Mouse (Mus musculus) small intestine, adult 2 months (tissue): Measurements from ENCODE around the gene Taf1c. TPM values are rescaled to one million over a fixed set of nuclear protein-coding genes. Genes with fewer than 3 reads are reported as not detected.

ENCODE experiments used
- H3K27ac ChIP-seq: fragments of 200-500 bp; 2 replicates; pipeline ENCODE4 v1.5.1; 2012; ENCODE audit warnings: low read depth, low read length, control low read depth, inconsistent platforms; ENCODE audit not compliant: insufficient read depth
- H3K27me3 ChIP-seq: fragments of 200-500 bp; 2 replicates; pipeline ENCODE4 v1.6.1; 2012; ENCODE audit warnings: mild to moderate bottlenecking, moderate library complexity, low read length, inconsistent platforms; ENCODE audit not compliant: control insufficient read depth, insufficient read depth
- H3K36me3 ChIP-seq: fragments of 200-500 bp; 2 replicates; pipeline ENCODE4 v1.6.1; 2012; ENCODE audit warnings: mild to moderate bottlenecking, low read length, control low read depth, inconsistent platforms; ENCODE audit not compliant: control insufficient read depth, insufficient read depth
- H3K4me1 ChIP-seq: fragments of 200-500 bp; 2 replicates; pipeline ENCODE4 v1.6.1; 2012; ENCODE audit warnings: low read length, inconsistent platforms, mixed read lengths; ENCODE audit not compliant: control insufficient read depth, insufficient read depth, insufficient read length
- H3K4me3 ChIP-seq: fragments of 200-500 bp; 2 replicates; pipeline ENCODE4 v1.5.1; 2012; ENCODE audit warnings: low read depth, mild to moderate bottlenecking, control low read depth, inconsistent platforms, low read length, moderate library complexity
- CTCF ChIP-seq: fragments of 200-500 bp; IDR thresholded peaks from 2 replicates; pipeline ENCODE4 v1.5.1; 2012; ENCODE audit warnings: low read depth, mild to moderate bottlenecking, control low read depth, inconsistent platforms, low read length, moderate library complexity, mixed read lengths; ENCODE audit not compliant: insufficient replicate concordance, insufficient read length; ENCODE audit errors: extremely low read depth
- POLR2A ChIP-seq: fragments of 200-500 bp; IDR thresholded peaks from 2 replicates; pipeline ENCODE4 v1.6.1; 2012; ENCODE audit warnings: low read depth, mild to moderate bottlenecking, control low read depth, inconsistent platforms, low read length, moderate library complexity
- WGBS: fragments of 180-500 bp; shearing (Covaris S2); methylation state at CpG from one replicate; pipeline ENCODE4 v1.1.7; 2018; 5-methylcytosine and 5-hydroxymethylcytosine counted together
- polyA plus RNA-seq: library from polyadenylated mRNA; depleted of rRNA; stranded (reverse); fragments of >200 nt; gene quantifications from 2 replicates; pipeline ENCODE4 v1.2.3, GENCODE M21; 2012

Gene Taf1c
- polyA plus RNA-seq, 1 experiment: 23.6 TPM

DNA sequence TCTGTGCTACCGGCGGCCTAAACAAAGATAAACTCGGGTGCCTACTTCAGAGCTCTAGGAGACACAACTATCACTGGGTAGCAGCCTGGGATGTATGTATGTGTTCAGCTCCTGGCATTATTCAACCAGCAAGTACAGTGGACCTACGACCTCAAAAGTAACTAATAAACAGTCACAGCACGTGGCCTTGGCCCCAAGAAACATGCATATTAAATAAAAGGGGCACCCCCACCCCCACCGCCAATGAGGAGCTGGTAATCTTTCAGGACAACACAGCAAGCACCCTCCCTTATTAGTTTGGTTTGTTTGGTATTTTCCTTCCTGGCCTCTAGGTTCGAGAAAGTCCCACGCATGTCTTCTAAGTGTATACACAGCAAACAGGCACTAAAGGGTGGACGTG is 36.8 kb downstream of the Taf1c start:
- H3K27me3 ChIP-seq: no peaks in the 10 kb centered on the region
- H3K36me3 ChIP-seq: peaks cover 37% of the 10 kb centered on the region
- H3K4me3 ChIP-seq: no peak overlapping the region
- TF ChIP-seq CTCF (no peak), POLR2A (no peak)
- 85% methylated on average over 9 of the region's 9 CpGs for WGBS
- no peak overlapping the region for H3K27ac ChIP-seq
- peaks cover 5% of the 10 kb centered on the region for H3K4me1 ChIP-seq

DNA sequence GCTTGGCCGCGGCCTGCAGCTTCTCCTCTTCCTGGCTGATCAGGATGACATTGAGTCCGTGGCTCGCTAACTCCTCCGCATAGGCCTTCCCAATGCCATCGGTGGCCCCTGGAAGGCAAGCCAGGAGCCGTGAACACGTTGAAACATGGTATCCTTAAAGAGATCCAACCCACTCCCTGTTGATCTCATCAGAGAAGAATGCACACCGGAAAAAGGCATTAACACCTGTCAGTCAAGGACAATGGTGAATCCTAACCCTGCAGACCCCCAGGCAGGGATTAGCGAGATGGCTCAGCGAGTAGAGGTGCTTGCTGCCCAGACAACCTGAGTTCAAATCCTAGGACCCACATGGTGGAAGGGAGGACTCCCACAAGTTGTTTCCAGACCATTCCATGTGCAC is 38.7 kb downstream of the Taf1c start:
- Histone ChIP-seq H3K27me3 (no peaks in the 10 kb centered on the region), H3K27ac (no peak overlapping the region), H3K36me3 (peaks cover 51% of the 10 kb centered on the region), H3K4me3 (no peak overlapping the region), H3K4me1 (no peaks in the 10 kb centered on the region)
- WGBS: 87% methylated on average over 11 of the region's 11 CpGs
- TF ChIP-seq POLR2A: no peak
- TF ChIP-seq CTCF: no peak

DNA sequence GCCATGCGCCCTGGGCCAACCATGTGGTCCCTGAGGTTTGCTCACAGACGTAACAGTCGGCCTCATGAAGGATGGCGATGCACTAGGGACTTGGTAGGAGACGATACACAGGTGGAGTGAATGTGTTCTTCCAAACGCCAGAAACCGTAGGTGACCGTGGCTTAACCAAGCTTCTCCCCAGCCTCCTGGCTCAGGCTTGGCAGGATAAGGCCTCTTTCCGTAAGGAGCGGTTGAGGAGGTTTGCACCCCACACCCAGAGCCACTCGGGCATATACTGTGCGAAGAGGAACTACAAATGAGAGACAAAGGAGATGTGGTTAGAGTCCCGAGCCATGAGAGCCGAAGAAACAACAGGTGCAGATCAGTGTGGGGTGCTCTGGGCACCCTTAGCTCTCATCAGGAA is 41.2 kb downstream of the Taf1c start:
- no peak overlapping the region for H3K27ac ChIP-seq
- 92% methylated on average over 14 of the region's 14 CpGs for WGBS
- TF ChIP-seq CTCF (no peak), POLR2A (no peak)

DNA sequence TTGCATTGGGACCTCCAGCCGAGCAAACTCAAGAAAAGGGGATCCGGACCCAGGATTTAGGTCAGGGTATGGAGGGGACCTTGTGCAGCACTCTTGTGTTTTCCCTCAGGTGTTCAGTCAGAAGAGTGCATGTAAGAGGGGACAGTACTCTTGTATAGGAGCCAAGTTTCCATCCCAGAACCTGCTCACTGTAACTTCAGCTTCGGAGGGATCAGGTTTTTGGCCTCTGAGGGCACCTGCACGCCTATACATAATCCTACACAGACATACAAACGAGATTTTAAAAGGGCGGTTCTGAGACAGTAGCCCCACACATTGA is 45.7 kb downstream of the Taf1c start:
- TF ChIP-seq CTCF (no peak), POLR2A (no peak)
- peak overlapping the region; percentile 56; the same call in 1 of the 2 replicates for H3K27ac ChIP-seq
- no peak overlapping the region for H3K4me3 ChIP-seq
- H3K27me3 ChIP-seq: no peaks in the 10 kb centered on the region
- H3K4me1 ChIP-seq: peaks cover 20% of the 10 kb centered on the region; the same call in 1 of the 2 replicates
- WGBS: 84% methylated on average over 6 of the region's 6 CpGs
- H3K36me3 ChIP-seq: peaks cover 27% of the 10 kb centered on the region

More for the DNA sequence above, 41.2 kb downstream of the Taf1c start:
- Histone ChIP-seq H3K4me1 (peaks cover 5% of the 10 kb centered on the region; the same call in 1 of the 2 replicates), H3K27me3 (no peaks in the 10 kb centered on the region), H3K4me3 (no peak overlapping the region), H3K36me3 (peaks cover 51% of the 10 kb centered on the region)

DNA sequence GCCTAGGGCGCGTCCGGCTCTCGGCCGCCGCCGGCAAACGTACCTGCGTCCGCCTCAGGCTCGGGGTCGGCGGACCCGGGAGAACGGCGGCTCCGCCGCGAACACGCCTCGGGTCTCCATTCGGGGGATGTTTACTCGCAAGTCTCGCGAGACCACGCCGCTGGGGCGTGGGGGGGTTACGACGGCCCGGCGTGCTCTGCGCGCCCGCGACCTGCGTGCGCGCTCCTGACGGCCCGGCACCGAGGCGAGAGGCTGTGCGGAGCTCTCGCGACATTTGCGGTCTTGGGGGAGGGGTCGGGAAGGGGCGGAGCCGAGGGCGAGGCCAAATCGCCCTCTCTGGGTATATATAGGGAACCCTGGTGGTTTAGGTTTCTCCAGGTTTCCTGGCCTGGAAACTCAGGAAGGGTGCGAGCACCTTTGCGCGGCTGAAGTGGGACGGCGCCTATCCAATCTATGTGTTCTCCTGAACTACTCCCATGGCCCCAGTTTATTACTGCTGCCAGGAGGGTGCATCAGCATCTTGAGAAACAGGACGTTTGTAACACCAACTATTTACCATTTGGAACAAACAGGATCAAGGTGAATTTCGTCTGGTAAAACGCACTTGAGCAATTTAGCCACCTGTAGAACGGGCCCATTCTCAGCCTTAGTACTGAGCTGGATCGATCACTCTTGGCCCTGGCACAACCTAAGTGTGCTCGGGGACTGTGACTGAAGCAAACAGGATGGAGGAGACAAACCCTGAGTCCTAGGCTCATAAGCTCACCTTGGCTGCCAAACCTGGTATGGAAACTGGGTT is 46.2 kb downstream of the Taf1c start, which contains the start of gene Mbtps1:
Gene Mbtps1, minus strand, starts transcription at position 133 of the 799 bp plus-strand sequence.
- Histone ChIP-seq H3K36me3 (peaks cover 21% of the 10 kb centered on the region), H3K27ac (peak within 1 kb of the TSS; percentile 85), H3K4me1 (peaks cover 24% of the 10 kb centered on the region), H3K27me3 (no peaks in the 10 kb centered on the region), H3K4me3 (peak within 1 kb of the TSS; percentile 89)
- TF ChIP-seq POLR2A: peak; percentile 96
- no peak for TF ChIP-seq CTCF
- 3% methylated on average over 62 of the region's 63 CpGs for WGBS

DNA sequence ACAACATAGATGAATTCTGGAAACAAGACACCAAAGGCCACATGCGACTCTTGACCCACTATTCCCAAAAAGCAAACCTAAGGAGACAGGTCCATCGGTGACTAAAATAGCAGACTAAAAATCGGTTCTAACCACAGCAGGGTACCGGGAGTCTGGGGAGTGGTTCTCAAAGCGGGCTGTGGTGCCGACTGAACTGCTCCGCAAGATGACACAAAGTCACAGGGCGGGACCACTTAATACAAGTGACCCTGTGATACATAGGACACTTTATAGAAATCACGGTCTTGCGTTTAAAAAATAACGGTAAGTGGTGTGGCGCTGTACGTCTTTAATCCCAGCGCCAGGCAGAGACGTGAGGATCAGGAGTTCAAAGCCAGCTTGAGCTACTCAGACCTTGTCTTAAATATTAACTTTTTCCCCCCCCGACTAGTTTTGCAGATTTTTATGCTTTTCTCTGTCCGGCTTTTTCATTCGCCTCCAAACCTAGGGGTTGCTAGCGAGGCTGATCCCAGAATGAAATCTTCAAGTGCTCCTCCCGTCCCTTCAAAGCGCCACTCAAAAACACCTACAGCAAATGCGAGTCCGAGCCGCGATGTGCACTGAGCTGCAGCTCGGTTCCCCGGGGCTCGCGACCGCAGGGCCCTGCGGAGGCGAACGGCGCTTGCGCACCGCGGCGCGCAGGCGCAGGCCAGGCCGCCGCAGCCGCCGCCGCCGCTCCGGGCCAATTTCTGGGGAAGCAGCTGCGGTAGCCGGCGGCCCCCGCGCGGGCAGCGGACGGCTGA is 47.0 kb downstream of the Taf1c start:
- TF ChIP-seq CTCF (no peak), POLR2A (no peak)
- H3K36me3 ChIP-seq: peaks cover 14% of the 10 kb centered on the region
- no peaks in the 10 kb centered on the region for H3K27me3 ChIP-seq
- H3K4me1 ChIP-seq: peaks cover 29% of the 10 kb centered on the region
- peak overlapping the region; percentile 85 for H3K27ac ChIP-seq
- H3K4me3 ChIP-seq: peak overlapping the region; percentile 89
- under 1% methylated on average over 55 of the region's 55 CpGs for WGBS

DNA sequence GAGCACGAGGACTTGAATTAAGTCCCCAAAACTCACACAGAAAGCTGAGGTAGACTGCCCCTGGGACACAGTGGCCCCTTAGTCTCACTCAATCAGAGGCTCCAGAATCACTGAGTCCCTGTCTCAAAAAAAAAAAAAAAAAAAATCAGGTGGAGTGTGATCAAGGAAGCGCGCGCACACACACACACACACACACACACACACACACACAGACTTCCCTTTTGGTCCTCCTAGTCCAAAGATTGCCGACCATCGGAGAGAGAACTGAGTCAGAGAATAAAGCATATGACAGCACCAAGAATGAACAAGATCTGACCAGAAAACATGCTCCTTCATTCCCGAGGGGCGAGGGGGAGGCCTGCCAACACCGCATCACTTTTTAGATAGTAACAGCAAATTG is 47.9 kb downstream of the Taf1c start:
- Histone ChIP-seq H3K4me1 (peaks cover 36% of the 10 kb centered on the region), H3K4me3 (peak overlapping the region; percentile 41), H3K36me3 (peaks cover 5% of the 10 kb centered on the region), H3K27me3 (no peaks in the 10 kb centered on the region), H3K27ac (peak overlapping the region; percentile 67; the same call in 1 of the 2 replicates)
- TF ChIP-seq CTCF (no peak), POLR2A (no peak)
- WGBS: 30% methylated on average over 9 of the region's 9 CpGs
